Mouse (Mus musculus): ENCODE measurements around the gene Flna.

Gene Flna

GRCm38 (mm10) chrX:74249615-74250014 is at the start of gene Flna:
Gene Flna (minus strand): TSS chrX:74249820.
- DNase-seq (ENCODE audit: low spot score) = peak; percentile 75

- no peak for DNase-seq (ENCODE audit: low spot score)
Observed at GRCm38 (mm10) chrX:74298348-74298747, 48.7 kb upstream of the Flna start.

GRCm38 (mm10) chrX:74296538-74297448 is 47.2 kb upstream of the Flna start, which contains the start of gene Atp6ap1:
Gene Atp6ap1 (plus strand): TSS chrX:74297097.
- DNase-seq (ENCODE audit: low spot score) = peak; percentile 95

DNA sequence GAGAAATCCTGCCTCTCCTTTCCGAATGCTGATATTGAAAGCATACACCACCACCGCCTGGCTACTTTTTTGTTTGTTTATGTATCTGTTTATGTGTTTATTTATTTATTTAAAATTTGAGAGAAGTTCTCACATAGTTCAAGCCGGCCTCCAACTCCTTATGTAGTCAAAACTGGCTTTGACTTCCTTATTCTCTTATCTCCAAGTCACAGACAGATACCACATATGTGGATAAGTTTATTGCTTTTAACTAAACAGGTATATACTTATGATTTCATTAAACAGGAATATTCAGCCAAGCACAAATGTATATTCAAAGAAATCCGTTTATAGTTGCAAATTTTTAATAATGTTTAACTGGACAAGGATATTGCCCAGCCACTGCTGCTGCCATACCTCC is 43.8 kb upstream of the Flna start:
- no peak for DNase-seq (ENCODE audit: low spot score)

DNA sequence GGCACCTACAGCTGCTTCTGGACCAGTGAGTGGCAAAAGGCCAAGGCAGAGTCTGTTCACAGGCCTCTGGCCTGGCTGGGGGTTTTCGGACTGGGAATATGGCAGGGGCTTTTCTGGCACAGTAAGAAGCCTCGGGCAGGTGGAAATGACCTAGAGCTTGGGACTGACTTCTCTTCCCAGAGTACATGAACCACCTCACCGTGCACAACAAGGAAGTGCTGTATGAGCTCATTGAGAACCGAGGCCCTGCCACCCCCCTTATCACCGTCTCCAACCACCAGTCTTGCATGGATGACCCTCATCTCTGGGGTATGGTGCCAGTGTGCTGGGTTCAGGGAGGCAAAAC is 33.4 kb upstream of the Flna start:
- DNase-seq (ENCODE audit: low spot score) = no peak

- DNase-seq (ENCODE audit: low spot score) = peak; percentile 90
Observed at GRCm38 (mm10) chrX:74282395-74283091, 32.9 kb upstream of the Flna start.

- DNase-seq (ENCODE audit: low spot score) = peak; percentile 74
Observed at GRCm38 (mm10) chrX:74281732-74282394, 32.2 kb upstream of the Flna start, which contains the start of the genes Taz and Dnase1l1. Gene Taz (plus strand): TSS chrX:74281912. Gene Dnase1l1 (minus strand): TSS chrX:74282337.

- no peak for DNase-seq (ENCODE audit: low spot score)
Observed at GRCm38 (mm10) chrX:74281041-74281731, 31.6 kb upstream of the Flna start.

DNA sequence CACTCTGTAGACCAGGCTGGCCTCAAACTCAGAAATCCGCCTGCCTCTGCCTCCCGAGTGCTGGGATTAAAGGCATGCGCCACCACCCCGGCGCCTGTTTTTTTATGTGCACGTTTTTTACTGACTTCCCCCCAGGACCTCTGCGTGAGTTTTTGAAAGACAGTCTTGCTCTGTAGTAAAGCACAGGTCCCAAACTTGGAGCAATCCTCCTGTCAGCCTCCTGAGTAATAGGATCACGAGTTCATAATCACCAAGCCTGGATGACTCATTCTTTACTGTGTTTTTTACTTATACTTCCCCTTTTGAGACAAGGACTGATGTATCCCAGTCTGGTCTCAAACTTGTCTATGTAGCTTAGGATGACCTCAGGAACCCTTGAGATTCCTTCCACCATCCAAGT is 28.3 kb upstream of the Flna start:
- no peak for DNase-seq (ENCODE audit: low spot score)

GRCm38 (mm10) chrX:74273422-74274322 is 24.1 kb upstream of the Flna start:
- no peak for DNase-seq (ENCODE audit: low spot score)

- DNase-seq (ENCODE audit: low spot score) = peak; percentile 52
Observed at GRCm38 (mm10) chrX:74270902-74271551, 21.4 kb upstream of the Flna start.

DNA sequence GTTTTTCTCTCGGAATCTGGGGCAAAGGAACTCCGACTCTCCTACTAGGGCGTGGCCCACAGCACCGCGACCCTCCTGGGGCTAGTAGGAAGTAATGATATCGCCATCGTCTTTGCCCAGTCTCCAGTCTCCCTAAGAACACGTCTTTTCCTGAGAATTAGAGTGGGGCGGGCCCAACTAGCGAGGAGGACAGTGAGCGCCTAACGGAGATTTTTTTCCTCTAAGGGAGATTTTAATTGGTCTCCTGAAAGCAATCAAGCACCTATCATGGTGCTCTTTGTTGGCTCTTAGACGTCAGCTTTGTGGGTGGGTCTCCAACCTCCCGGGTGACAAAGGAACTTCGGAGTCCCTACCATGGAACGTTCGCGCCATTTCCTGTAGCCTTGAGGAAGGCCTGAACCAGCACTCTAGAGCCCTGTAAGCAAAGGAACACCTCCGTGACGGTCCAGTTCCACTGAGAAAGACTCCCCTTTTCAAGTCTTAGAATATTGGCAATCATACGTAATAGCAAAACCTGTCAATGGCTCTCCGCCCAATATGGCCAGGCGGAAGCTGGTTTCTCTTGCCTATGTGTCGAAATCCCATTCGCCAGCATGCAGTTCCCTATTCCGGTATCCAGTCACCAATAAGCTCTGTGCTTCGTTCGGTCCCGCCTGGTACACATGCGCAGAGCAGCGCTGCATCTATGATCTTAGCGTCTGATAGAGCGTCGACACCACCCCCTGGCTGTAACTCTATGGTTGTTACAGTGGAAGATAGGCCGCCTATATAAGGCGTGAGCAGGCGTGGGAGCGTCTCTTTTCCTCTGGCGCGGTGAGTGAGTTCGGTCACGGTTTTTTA is 20.7 kb upstream of the Flna start, which contains the start of gene Rpl10:
TSS of gene Rpl10 (plus strand) at position 751 of the 840 bp plus-strand sequence.
- peak; percentile 86 for DNase-seq (ENCODE audit: low spot score)

DNA sequence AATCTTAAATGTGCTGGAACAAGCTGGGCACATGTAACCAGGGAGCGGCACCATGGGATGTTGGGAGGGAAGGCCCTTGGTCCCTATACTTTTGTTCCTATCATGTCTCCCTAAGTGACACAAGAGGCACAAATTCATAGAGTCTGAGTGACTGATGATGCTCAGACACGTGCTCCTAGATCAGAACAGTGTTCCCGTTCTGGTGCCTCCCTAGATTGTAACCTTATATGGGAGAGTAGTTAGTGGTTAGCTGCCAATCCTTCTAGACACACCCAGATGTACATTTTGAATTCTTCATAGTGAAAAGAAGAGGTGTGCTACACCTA is 20.1 kb upstream of the Flna start:
- DNase-seq (ENCODE audit: low spot score) = no peak

GRCm38 (mm10) chrX:74257746-74258145 is 8.1 kb upstream of the Flna start:
- DNase-seq (ENCODE audit: low spot score) = no peak

DNA sequence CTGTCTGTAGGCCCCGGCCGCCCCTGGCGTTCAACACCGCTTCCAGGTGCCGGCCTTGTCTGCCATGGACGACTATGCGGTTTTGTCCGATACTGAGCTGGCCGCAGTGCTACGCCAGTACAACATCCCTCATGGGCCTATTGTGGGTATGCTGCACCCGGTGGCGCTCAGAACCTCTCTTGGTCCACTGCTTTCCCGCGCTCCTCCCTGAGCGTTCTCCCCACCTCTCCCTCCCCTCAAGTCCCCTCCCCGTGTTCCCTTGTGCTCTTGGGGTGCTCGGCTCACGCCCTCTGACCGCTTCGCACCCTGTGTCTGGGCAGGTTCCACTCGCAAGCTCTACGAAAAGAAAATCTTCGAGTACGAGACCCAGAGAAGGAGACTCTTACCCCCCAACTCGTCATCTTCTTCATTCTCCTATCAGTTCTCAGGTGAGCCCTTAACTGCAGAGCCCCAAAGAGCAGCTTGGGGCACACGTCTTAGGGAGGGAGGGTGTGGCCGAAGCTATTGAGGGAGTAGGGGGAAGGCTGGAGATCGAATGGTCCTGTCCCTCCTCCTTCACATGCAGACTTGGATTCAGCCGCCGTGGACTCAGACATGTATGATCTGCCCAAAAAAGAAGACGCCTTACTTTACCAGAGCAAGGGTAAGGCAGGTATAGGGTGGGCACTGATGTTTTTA is 5.4 kb upstream of the Flna start:
- no peak for DNase-seq (ENCODE audit: low spot score)

DNA sequence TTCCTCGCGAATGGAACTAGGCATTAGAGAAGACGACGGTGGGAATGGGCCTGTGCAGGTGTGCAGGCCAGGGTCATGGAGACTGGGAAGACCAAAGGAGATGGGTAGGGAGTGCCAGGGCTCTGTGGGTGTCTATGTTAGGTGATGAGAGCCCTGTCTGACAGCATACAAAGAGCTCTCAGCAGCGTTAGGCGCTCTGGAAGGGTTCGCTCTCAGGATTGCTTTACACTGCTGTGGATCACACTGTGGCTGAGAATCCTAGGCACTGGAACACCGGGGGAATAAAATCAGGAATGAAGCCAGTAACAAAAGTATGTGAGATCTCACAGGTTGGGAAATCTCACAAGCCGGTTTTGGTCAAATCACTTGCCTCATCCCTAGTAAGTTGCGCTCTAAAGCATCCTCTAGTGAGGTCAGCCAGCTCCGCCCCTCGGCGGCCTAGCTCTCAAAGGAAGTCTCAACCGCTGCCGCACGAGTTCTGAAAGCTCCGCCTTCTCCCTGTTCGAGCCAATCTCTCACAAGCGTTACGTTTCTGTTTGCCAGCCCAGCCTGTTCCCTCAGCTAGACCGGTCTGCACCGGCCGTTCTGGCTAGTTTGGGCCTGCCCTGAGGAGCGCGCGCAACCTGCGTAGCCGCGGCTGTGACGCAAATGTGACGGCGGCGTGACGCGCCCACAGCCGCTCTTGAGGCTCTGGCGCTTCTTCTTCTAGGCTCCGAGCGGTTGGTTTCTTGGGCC is 4.7 kb upstream of the Flna start, which contains the start of gene Emd:
TSS of gene Emd (plus strand) at position 535 of the 735 bp plus-strand sequence.
- DNase-seq (ENCODE audit: low spot score) = peak; percentile 84

- DNase-seq (ENCODE audit: low spot score) = peak; percentile 79
Observed at GRCm38 (mm10) chrX:74248651-74249050, 969 bp downstream of the Flna start.

- no peak for DNase-seq (ENCODE audit: low spot score)
Observed at GRCm38 (mm10) chrX:74246693-74247092, 2.9 kb downstream of the Flna start.

Data from testis, postnatal 10 days (tissue).